Mouse (Mus musculus): ENCODE measurements at regions not wholly inside any gene's neighbourhood (a gene's known extent, or its start where the extent isn't known, plus 50 kb on each side); places are given as distances from the start of the nearest gene placed in this dataset.

DNA sequence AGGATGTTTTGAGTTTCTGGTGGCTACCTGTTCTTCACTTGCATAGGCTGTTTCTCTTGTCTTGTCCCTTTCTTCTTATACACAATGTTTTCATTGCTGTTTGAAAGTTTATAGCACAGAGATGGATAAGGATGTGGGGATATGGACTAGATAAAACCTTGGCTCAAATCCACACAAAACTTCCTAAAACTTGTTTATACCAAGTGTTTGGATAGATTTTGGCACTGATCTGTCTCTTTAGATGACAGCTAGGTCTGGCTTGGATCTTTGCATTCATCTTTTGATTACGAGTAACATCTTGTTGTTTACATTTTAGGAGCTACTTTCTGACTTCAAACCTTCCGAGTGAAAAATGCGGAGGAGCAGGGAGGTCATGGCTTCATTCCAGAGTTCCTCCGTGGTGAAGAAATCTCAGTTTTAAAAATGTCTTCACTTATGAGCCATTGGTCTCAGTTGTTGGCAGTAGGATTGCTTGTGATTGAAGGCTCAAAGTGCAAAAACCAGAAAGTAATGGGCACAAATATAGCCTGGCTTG lies 190.1 kb upstream of the Pkn2 start:
- TF ChIP-seq ZNF384 (IDR thresholded peaks at IDR 0.05; ENCODE audit: low read depth, low read length): no peak
- no peak for TF ChIP-seq ZC3H11A (IDR thresholded peaks at IDR 0.05; ENCODE audit: borderline replicate concordance, low read depth, low read length)
- TF ChIP-seq CHD2 (IDR thresholded peaks at IDR 0.05; ENCODE audit: low read depth, low read length): no peak
- TF ChIP-seq HCFC1 (IDR thresholded peaks at IDR 0.05; ENCODE audit: borderline replicate concordance, insufficient read depth, low read length): no peak
- TF ChIP-seq MAFK (IDR thresholded peaks at IDR 0.05; ENCODE audit: insufficient read depth, low read depth, low read length): no peak
